Mouse (Mus musculus) spleen, adult 2 months (tissue): ENCODE data around the gene Hist1h2bq.

ENCODE experiments used
- CTCF ChIP-seq: fragments of 200-500 bp; IDR thresholded peaks from 2 replicates; pipeline ENCODE4 v1.5.1; 2011; ENCODE audit warnings: mild to moderate bottlenecking, inconsistent platforms; ENCODE audit not compliant: insufficient read depth, insufficient read length, insufficient replicate concordance; ENCODE audit errors: extremely low read depth
- POLR2A ChIP-seq: fragments of 200-500 bp; IDR thresholded peaks from 2 replicates; pipeline ENCODE4 v1.6.1; 2011; ENCODE audit warnings: low read depth, low read length, inconsistent platforms

DNA sequence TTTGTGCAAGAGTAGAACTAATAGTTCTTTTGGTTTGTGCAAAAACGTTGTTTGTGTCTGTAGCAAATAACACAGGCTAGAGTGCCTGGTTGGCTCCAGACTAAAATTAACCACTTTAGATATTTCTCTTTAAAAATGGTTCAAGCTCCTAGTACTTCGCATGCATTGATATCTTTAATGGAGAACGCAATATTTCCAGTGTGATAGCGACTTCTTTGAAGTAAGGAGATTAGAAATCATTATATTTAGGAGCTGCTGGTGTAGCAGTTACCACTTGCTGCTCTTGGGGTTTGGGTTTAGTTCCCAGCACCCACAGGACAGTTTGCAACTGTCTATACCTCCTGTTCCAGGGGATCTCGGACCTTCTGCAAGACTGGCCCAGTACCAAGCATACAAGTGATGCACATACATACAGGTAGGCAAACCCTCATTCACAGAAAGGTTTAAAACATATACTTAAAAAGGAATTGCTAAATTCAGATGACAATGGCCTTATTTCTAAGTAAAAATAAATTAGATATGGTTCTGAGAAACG is 28.9 kb downstream of the Hist1h2bq start:
- TF ChIP-seq CTCF (no peak), POLR2A (no peak)
